Mouse (Mus musculus) liver, postnatal 0 days (tissue): ENCODE measurements around the gene Myo1e.

ENCODE experiments used
- CTCF ChIP-seq: sonication (generic); IDR thresholded peaks from 2 replicates; pipeline ENCODE4 v1.5.1; 2016; ENCODE audit warnings: antibody characterized with exemption, low read depth
- EP300 ChIP-seq: IDR thresholded peaks from 2 replicates; pipeline ENCODE4 v1.6.1; 2016; ENCODE audit warnings: antibody characterized with exemption, low read depth, mild to moderate bottlenecking

DNA sequence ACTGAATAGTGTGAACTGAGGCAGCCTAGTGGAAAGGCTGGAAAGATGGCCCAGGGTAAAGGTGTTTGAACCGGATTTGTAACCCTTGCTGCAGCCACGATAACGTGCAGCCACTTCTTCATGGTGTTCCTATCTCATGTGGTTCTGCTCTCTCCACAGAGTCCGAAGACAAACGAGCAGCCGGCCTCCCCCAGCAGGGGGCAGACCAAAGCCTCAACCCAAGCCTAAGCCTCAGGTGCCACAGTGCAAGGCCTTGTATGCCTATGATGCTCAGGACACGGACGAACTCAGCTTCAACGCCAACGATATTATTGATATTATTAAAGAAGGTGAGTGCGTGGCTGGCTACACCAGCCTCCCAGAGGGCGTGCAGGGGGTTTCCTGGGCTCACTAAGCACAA is 188.5 kb downstream of the Myo1e start:
- TF ChIP-seq EP300 (no peak), CTCF (peak; percentile 53)
